Mouse (Mus musculus): Measurements from ENCODE around the gene Larp4b. TPM values are rescaled to one million over a fixed set of nuclear protein-coding genes. Genes with fewer than 3 reads are reported as not detected.

Gene Larp4b
- polyA plus RNA-seq, 1 experiment: 35.2 TPM

DNA sequence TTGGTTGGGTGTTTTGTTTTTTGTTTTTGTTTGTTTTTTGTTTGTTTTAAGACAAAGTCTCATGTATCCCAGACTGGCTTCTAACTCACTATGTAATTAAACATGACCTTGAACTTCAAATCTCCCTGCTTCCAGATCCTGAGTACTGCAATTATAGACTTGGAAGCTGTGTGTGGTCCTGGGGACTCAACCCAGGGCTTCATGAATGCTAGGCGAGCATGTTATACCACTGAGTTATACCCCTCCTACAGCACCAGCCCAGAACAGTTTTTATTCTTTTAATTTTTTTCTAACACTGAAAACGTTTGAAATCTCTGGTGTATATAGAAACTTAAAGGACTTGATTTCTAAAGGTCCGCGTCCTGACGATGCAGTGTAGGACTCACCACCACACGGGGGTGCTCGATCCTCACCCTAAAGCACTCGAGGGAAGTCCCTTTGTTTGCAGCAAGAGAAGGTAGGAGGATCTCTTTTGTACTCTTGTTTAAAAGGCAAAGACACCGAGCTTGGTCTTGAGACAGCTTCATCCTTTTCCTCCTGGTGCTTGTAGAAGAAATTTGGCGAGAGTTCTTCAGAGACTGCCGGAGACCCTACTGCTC lies 88.1 kb downstream of the Larp4b start:
- peak; percentile 97 for TF ChIP-seq CTCF (IDR thresholded peaks at IDR 0.05; ENCODE audit: borderline replicate concordance, extremely low read depth, insufficient read depth, insufficient read length)
- TF ChIP-seq POLR2A (IDR thresholded peaks at IDR 0.05; ENCODE audit: borderline replicate concordance, extremely low read depth, insufficient read depth, insufficient read length, poor library complexity, severe bottlenecking): no peak
- DNase-seq (ENCODE audit: low read depth): peak; percentile 95

DNA sequence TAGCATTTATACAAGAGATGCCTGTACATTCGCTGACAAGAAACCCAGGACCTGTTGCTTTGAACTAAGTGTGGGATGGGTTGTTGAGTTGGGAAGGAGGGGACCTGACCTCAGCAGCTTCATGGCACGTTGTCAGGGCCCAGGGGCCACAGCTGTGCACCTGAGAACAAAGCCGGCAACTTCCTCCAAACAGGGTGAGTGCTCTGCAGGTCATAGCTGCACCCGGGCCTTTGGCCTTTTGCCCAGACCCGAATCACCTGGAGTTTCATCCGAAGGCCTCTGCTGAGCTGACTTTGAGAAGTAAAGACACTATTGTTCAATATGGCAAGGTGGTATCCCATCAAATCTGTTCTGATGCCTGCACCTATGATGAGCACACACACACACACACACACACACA lies 90.6 kb downstream of the Larp4b start:
- DNase-seq (ENCODE audit: low read depth): no peak
- TF ChIP-seq CTCF (IDR thresholded peaks at IDR 0.05; ENCODE audit: borderline replicate concordance, extremely low read depth, insufficient read depth, insufficient read length) (no peak), POLR2A (IDR thresholded peaks at IDR 0.05; ENCODE audit: borderline replicate concordance, extremely low read depth, insufficient read depth, insufficient read length, poor library complexity, severe bottlenecking) (no peak)

- TF ChIP-seq POLR2A (IDR thresholded peaks at IDR 0.05; ENCODE audit: borderline replicate concordance, extremely low read depth, insufficient read depth, insufficient read length, poor library complexity, severe bottlenecking) (no peak), CTCF (IDR thresholded peaks at IDR 0.05; ENCODE audit: borderline replicate concordance, extremely low read depth, insufficient read depth, insufficient read length) (no peak)
- DNase-seq (ENCODE audit: low read depth): no peak
These were observed 91.0 kb downstream of the Larp4b start for GRCm38 (mm10) chr13:9184716-9185115.

GRCm38 (mm10) chr13:9187156-9187555 lies 93.5 kb downstream of the Larp4b start:
- DNase-seq (ENCODE audit: low read depth): no peak
- TF ChIP-seq POLR2A (IDR thresholded peaks at IDR 0.05; ENCODE audit: borderline replicate concordance, extremely low read depth, insufficient read depth, insufficient read length, poor library complexity, severe bottlenecking) (no peak), CTCF (IDR thresholded peaks at IDR 0.05; ENCODE audit: borderline replicate concordance, extremely low read depth, insufficient read depth, insufficient read length) (no peak)

DNA sequence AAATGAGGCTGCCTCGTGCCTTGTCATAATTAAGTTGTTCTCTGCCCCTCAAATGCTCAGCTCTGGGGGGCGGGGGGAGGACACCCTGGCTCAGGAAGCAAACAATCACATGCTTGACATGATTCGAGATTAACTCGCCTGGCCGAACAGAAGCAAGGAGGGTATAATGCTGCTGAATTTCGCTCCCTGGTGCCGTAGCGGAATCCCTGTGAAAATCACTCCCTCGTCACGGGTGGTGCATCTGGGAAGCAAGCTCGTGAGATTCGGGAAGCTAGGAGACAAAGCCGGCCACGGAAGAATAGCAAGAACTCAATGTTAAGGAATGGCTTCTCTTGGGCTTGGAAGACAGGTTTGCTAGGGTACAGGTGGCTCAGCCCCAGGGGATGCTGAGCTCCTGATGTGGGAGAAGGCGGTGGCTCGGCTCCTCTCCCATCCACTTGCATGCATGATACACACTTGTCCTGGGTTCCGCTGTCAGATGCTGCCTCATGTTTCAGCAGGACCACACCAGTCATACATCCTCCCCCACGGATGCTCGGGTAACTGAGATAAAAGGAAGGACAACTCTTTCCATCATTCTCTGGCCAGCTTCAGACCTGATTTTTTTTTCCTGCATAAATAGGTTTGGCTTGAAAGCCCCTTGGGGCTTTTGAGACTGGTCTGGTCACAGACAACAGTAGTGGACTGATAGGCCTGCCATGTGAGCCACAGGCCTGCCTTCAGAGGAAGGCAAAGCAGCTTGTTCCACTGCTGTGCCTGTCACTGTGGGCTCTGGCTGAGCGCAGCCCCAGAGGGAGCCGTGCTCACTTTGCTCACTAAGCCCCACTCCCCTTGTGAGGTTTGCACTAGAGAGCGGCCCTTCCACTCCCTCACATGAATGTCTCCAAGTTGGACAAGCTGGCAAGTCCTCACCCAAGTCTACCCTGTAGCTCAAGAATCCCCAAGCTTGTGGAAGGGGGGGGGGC lies 94.2 kb downstream of the Larp4b start:
- peak; percentile 50 for DNase-seq (ENCODE audit: low read depth)
- TF ChIP-seq POLR2A (IDR thresholded peaks at IDR 0.05; ENCODE audit: borderline replicate concordance, extremely low read depth, insufficient read depth, insufficient read length, poor library complexity, severe bottlenecking): no peak
- no peak for TF ChIP-seq CTCF (IDR thresholded peaks at IDR 0.05; ENCODE audit: borderline replicate concordance, extremely low read depth, insufficient read depth, insufficient read length)

DNA sequence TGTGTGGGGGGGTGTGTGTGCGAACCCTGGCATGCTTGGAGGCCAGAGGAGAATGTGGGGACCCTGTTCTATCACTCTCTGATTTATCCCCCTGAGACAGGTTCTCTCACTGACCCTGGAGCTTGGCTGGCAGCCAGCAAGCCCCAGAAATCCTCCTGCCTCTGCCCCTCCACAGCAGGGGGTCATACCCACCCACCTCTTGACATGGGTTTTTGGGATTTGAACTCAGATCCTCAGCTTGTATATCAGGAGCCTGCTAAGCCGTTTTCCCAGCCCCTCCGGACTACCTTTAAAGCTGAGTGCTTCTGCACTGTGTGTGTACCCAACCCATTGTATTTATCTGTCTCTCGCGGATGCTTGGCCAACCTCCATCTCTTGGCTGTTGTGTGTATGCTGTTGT lies 95.8 kb downstream of the Larp4b start:
- TF ChIP-seq POLR2A (IDR thresholded peaks at IDR 0.05; ENCODE audit: borderline replicate concordance, extremely low read depth, insufficient read depth, insufficient read length, poor library complexity, severe bottlenecking) (no peak), CTCF (IDR thresholded peaks at IDR 0.05; ENCODE audit: borderline replicate concordance, extremely low read depth, insufficient read depth, insufficient read length) (no peak)
- DNase-seq (ENCODE audit: low read depth): no peak

- DNase-seq (ENCODE audit: low read depth): no peak
- no peak for TF ChIP-seq POLR2A (IDR thresholded peaks at IDR 0.05; ENCODE audit: borderline replicate concordance, extremely low read depth, insufficient read depth, insufficient read length, poor library complexity, severe bottlenecking)
- TF ChIP-seq CTCF (IDR thresholded peaks at IDR 0.05; ENCODE audit: borderline replicate concordance, extremely low read depth, insufficient read depth, insufficient read length): no peak
These were observed 97.8 kb downstream of the Larp4b start for GRCm38 (mm10) chr13:9191172-9192140.

DNA sequence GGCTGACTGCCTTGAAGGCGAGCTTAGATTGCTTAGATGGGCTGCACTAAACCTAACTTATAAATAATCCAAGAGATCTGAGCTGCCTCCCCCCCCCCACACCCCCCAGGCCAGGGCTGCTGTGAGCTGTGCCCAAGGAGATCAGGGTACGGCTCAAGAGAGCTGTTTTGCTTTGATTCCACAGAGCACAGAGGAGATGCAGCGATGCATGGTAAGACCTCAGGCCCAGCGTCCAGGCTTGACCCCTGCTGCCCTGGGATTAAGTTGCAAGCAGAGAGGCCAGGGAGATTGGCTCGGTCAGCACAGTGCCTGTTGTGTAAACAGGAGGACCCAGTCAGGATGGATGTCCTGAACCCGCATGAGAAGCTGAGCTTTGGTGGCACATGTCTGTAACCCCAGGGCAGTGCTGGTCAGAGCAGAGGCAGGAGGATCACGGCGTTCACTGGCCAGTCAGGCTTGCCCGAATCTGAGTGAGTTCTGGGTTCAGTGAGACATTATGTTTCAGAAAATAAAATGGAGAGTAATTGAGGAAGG lies 99.2 kb downstream of the Larp4b start:
- TF ChIP-seq CTCF (IDR thresholded peaks at IDR 0.05; ENCODE audit: borderline replicate concordance, extremely low read depth, insufficient read depth, insufficient read length): no peak
- TF ChIP-seq POLR2A (IDR thresholded peaks at IDR 0.05; ENCODE audit: borderline replicate concordance, extremely low read depth, insufficient read depth, insufficient read length, poor library complexity, severe bottlenecking): no peak
- no peak for DNase-seq (ENCODE audit: low read depth)

GRCm38 (mm10) chr13:9194656-9195055 lies 101.0 kb downstream of the Larp4b start:
- TF ChIP-seq POLR2A (IDR thresholded peaks at IDR 0.05; ENCODE audit: borderline replicate concordance, extremely low read depth, insufficient read depth, insufficient read length, poor library complexity, severe bottlenecking) (no peak), CTCF (IDR thresholded peaks at IDR 0.05; ENCODE audit: borderline replicate concordance, extremely low read depth, insufficient read depth, insufficient read length) (peak; percentile 35; the same call in 1 of the 2 replicates)
- no peak for DNase-seq (ENCODE audit: low read depth)

DNA sequence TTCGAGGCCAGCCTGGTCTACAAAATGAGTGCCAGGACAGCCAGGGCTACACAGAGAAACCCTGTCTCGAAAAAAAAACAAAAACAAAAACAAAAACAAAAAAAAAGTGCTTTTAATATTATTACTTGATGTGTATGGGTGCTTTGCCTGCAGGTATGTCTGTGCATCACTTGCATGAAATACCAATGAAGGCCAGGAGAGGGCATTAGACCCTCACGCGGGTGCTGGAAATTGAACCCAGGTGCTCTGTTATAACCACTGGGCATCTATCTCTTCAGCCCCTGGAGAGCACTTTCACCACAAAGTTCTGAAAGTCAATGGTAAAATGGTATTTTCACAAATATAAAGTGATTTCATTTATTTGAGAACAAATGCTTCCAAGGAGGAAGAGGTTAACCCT lies 101.9 kb downstream of the Larp4b start:
- no peak for TF ChIP-seq POLR2A (IDR thresholded peaks at IDR 0.05; ENCODE audit: borderline replicate concordance, extremely low read depth, insufficient read depth, insufficient read length, poor library complexity, severe bottlenecking)
- peak; percentile 23; the same call in 1 of the 2 replicates for TF ChIP-seq CTCF (IDR thresholded peaks at IDR 0.05; ENCODE audit: borderline replicate concordance, extremely low read depth, insufficient read depth, insufficient read length)
- no peak for DNase-seq (ENCODE audit: low read depth)
